Mouse (Mus musculus) kidney, adult 2 months (tissue): ENCODE measurements around the gene Prkar2a. TPM values are rescaled to one million over a fixed set of nuclear protein-coding genes. Genes with fewer than 3 reads are reported as not detected.

Source experiments
- DNase-seq: peaks from one replicate; pipeline ENCODE4 v3.0.0; 2021
- H3K27ac ChIP-seq: fragments of 200-500 bp; 2 replicates; pipeline ENCODE4 v1.5.1; 2012; ENCODE audit warnings: low read depth, low read length, control low read depth, inconsistent platforms; ENCODE audit not compliant: insufficient read depth
- H3K27me3 ChIP-seq: fragments of 200-500 bp; replicated peaks from 2 replicates; pipeline ENCODE4 v1.6.1; 2012; ENCODE audit warnings: mild to moderate bottlenecking, moderate library complexity, low read length, inconsistent platforms; ENCODE audit not compliant: control insufficient read depth, insufficient read depth
- H3K36me3 ChIP-seq: fragments of 200-500 bp; 2 replicates; pipeline ENCODE4 v1.6.1; 2012; ENCODE audit warnings: mild to moderate bottlenecking, moderate library complexity, low read length, inconsistent platforms; ENCODE audit not compliant: control insufficient read depth, insufficient read depth
- H3K4me1 ChIP-seq: fragments of 200-500 bp; 2 replicates; pipeline ENCODE4 v1.6.1; 2011; ENCODE audit warnings: low read length; ENCODE audit not compliant: control insufficient read depth, insufficient read depth
- H3K4me3 ChIP-seq: fragments of 200-500 bp; 2 replicates; pipeline ENCODE4 v1.5.1; 2011; ENCODE audit warnings: mild to moderate bottlenecking, low read depth, low read length, control low read depth; ENCODE audit not compliant: insufficient read depth
- CTCF ChIP-seq: fragments of 200-500 bp; conservative IDR thresholded peaks from 2 replicates; pipeline ENCODE4 v1.5.1; 2011; ENCODE audit warnings: low read depth, mild to moderate bottlenecking, control low read depth, low read length, moderate library complexity, mixed read lengths; ENCODE audit not compliant: insufficient read depth, insufficient read length
- POLR2A ChIP-seq: fragments of 200-500 bp; IDR thresholded peaks from one replicate; pipeline ENCODE4 v1.6.1; 2011; ENCODE audit warnings: low read depth, low read length, control low read depth
- WGBS: fragments of 180-500 bp; shearing (Covaris S2); methylation state at CpG from one replicate; pipeline ENCODE4 v1.1.7; 2018; 5-methylcytosine and 5-hydroxymethylcytosine counted together
- polyA plus RNA-seq: library from polyadenylated mRNA; depleted of rRNA; stranded (reverse); fragments of >200 nt; gene quantifications from 2 replicates; pipeline ENCODE4 v1.2.3, GENCODE M21; 2012

Gene Prkar2a
- polyA plus RNA-seq, 1 experiment, result 19.0 TPM

DNA sequence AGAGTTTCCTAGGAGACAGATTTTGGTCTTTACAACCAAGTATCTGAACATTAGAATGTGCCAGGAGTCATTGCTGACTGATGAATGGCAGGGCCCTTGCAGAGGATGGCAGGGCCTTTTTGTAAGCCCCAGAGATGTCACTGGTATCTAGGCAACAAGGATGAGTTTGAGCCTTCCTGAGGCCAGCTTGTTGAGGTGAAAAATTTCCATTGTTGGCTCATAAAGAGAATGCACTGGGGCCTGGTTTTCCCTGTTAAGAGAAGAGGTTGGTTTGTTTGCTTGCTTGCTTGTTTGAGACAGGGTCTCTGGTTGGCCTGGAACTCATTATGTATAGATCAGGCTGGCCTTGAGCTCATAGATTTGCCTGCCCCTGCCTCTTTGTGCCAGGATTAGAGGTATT is 96.3 kb downstream of the Prkar2a start:
- H3K4me3 ChIP-seq, result peak overlapping the region; percentile 30; the same call in 1 of the 2 replicates
- H3K27me3 ChIP-seq, result no peaks in the 10 kb centered on the region
- H3K36me3 ChIP-seq, result no peaks in the 10 kb centered on the region
- no peak for DNase-seq
- H3K27ac ChIP-seq, result no peak overlapping the region
- TF ChIP-seq POLR2A, result no peak
- no peak for TF ChIP-seq CTCF
- peaks cover 49% of the 10 kb centered on the region for H3K4me1 ChIP-seq

DNA sequence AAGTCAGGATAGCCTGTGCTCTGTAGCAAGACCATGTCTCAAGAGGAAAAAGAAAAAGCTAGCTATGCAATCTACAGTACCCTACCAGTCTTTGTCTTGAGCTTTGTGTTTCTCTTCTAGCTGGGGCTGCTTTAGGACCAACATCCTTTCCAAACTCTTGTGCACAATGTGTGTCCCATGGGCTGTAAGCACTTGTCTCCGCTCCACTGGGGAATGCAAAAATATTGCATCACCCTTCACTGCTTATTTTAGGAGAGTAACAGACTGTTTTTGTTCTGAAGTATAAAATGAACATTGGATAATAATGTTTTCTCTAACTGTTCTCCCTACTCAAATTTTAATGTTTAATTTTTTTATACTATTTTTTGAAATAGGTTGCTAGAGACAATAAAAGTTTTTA is 97.4 kb downstream of the Prkar2a start:
- no peak for DNase-seq
- WGBS, result 55% methylated on average over 1 of the region's 1 CpGs
- peak overlapping the region; percentile 13; the same call in 1 of the 2 replicates for H3K27ac ChIP-seq

DNA sequence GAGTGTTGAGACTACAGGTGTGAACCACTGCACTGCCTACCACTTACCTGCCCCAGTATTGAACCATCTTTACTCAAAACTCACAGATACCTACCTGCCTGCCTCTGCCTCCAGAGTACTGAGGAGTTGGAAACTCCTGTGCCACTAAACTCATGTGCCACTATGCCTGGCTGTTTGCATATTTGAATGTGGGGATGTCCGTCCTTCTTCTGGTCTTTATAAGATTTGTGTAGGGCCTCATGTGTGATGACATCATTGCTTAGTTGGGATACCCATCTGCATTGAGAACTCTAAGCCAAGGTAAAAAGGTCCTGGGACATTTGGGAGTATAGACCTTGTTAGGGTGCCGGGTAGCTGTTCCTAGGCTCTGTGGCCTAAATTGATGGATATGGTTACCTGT is 98.0 kb downstream of the Prkar2a start:
- Histone ChIP-seq H3K27ac (no peak overlapping the region), H3K27me3 (no peaks in the 10 kb centered on the region), H3K4me1 (peaks cover 57% of the 10 kb centered on the region), H3K4me3 (no peak overlapping the region), H3K36me3 (no peaks in the 10 kb centered on the region)
- TF ChIP-seq CTCF (no peak), POLR2A (no peak)
- DNase-seq, result no peak
- WGBS, result 81% methylated on average over 2 of the region's 2 CpGs

More for the DNA sequence above, 97.4 kb downstream of the Prkar2a start:
- TF ChIP-seq POLR2A, result no peak
- Histone ChIP-seq H3K4me3 (no peak overlapping the region), H3K27me3 (no peaks in the 10 kb centered on the region), H3K36me3 (no peaks in the 10 kb centered on the region), H3K4me1 (peaks cover 54% of the 10 kb centered on the region)

DNA sequence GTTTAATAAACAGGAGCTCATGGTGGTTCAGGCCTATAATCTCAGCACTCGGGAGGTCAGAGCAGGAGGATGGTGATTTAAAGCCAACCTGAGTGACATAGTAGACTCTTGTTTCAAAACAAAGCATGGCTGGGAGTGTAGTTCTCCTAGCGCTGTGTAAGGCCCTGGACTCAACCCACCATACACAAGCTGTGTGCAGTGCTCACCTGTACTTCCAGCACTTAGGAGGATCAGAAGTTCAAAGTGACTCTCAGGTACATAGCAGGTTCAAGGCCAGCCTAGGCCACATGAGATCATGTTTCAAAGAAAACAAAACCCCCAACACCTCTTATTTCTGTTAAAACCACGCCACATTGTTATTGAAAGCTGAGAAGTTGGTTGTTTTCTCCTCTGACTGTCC is 99.6 kb downstream of the Prkar2a start:
- no peaks in the 10 kb centered on the region for H3K36me3 ChIP-seq
- 47% methylated on average over 3 of the region's 3 CpGs for WGBS
- H3K27me3 ChIP-seq, result no peaks in the 10 kb centered on the region
- H3K4me3 ChIP-seq, result no peak overlapping the region
- no peak overlapping the region for H3K27ac ChIP-seq
- H3K4me1 ChIP-seq, result peaks cover 64% of the 10 kb centered on the region
- DNase-seq, result no peak
- TF ChIP-seq POLR2A (no peak), CTCF (no peak)

DNA sequence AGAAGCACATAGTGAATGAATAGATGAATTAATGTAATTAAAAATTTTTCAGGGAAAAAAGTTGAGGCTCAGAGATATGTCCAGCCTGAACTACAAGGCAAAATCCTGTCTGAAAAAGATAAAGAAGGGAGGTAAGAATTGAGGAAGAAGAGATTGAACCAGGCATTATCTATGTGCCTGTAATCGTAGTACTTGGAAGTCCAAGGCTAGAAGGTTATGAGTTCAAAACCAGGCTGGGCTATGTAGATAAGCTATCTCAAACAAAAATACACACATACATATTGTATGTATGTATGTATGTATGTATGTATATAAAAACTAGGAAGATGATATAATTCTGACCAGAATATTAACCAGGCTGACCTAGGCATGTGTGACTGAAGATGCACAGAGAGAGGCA is 103.2 kb downstream of the Prkar2a start:
- no peak overlapping the region for H3K4me3 ChIP-seq
- TF ChIP-seq POLR2A (no peak), CTCF (no peak)
- H3K27ac ChIP-seq, result peak overlapping the region; percentile 63; the same call in 1 of the 2 replicates
- no peaks in the 10 kb centered on the region for H3K27me3 ChIP-seq
- H3K36me3 ChIP-seq, result peaks cover under 1% of the 10 kb centered on the region; the same call in 1 of the 2 replicates
- peaks cover 61% of the 10 kb centered on the region for H3K4me1 ChIP-seq
- DNase-seq, result no peak
- WGBS, result 74% methylated on average over 1 of the region's 1 CpGs

DNA sequence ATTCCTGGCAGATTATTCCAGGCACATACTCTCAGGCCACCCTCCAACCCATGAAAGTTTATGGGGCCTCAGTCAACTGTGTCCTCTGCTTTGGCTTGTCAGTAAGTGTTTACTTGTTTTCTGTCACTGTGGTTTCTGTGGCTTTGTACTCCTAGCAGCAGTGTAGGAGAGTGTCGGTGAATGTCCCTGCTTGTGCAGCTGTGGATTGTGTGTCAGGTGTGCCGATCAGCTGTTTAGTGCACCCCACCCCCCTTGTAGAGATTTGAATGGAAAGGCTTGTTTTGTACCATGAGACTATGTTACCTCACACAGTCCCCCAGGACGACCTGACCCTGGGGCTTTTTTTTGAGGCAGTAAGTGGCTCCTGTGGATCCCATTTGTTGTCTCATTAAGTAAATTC is 103.6 kb downstream of the Prkar2a start:
- Histone ChIP-seq H3K36me3 (peaks cover 2% of the 10 kb centered on the region; the same call in 1 of the 2 replicates), H3K27me3 (no peaks in the 10 kb centered on the region), H3K27ac (peak overlapping the region; percentile 63; the same call in 1 of the 2 replicates), H3K4me1 (peaks cover 59% of the 10 kb centered on the region), H3K4me3 (no peak overlapping the region)
- DNase-seq, result no peak
- WGBS, result 20% methylated on average over 3 of the region's 3 CpGs
- TF ChIP-seq POLR2A (no peak), CTCF (no peak)

DNA sequence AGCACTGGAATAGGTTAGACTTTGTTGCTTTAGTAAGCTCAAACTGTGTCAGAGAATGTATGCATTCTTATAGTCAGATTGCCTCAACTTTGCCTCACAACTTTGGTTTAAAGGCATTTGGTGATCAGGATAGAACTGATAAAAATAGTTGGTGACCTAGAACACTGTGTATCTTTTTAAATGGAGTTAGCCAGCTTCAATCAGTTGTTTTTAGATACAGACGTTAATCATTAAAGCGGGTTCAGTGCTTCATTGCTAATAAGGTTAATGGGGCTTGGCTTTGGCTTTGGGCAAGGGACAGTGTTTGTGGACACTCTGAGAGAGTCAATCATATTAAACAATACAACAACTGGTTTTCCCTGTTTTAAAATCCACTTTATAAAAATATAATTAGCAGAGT is 106.2 kb downstream of the Prkar2a start:
- WGBS, result 28% methylated on average over 2 of the region's 2 CpGs
- Histone ChIP-seq H3K4me3 (no peak overlapping the region), H3K27ac (peak overlapping the region; percentile 91), H3K36me3 (peaks cover 6% of the 10 kb centered on the region; the same call in 1 of the 2 replicates), H3K27me3 (no peaks in the 10 kb centered on the region), H3K4me1 (peaks cover 46% of the 10 kb centered on the region)
- peak; percentile 82 for DNase-seq
- TF ChIP-seq POLR2A (no peak), CTCF (no peak)
